30 mouse cellular contexts compared by ENCODE assay signal in genomic region chr14:45962474-45962873, GRCm38 (mm10).
DNase-seq lines count a peak whose midpoint lies in the region; ATAC-seq lines count a peak whose summit lies in the region.
"Had no signal": no experiment of that assay in that cellular context is flagged by ENCODE, and none has a peak within 500 bp of the region (broad histone marks: within the 10 kb centered on the region; RNA-seq: fewer than 3 reads in every experiment).

No protein-coding gene starts in this region.

- peak; percentile 91 for DNase-seq in heart, adult 11 months
- DNase-seq in heart, embryonic 10.5 days (ENCODE audit: low spot score), result no peak
- peak; percentile 24 for DNase-seq in heart, adult 8-10 months (ENCODE audit: low spot score)
- DNase-seq in adipocyte (ENCODE audit: low spot score), result peak; percentile 71
- DNase-seq in heart, postnatal 10 days, result peak; percentile 32
- no peak for DNase-seq in left cerebral cortex, postnatal 10 days (ENCODE audit: extremely low spot score in 1 of 2, low spot score in 2 of 2)
- DNase-seq: adrenal gland, adult 2 months; adrenal gland, postnatal 14 days; B cell, adult 2 months; cerebellum, adult 11-12 months; cerebellum, adult 8-10 months; cerebellum, postnatal 10 days; cerebellum, postnatal 36 days; embryo, embryonic 11 days; gastrocnemius, postnatal 10 days; kidney, adult 18-20 months had no signal

- no peak for ATAC-seq in heart, embryonic 12.5 days (ENCODE audit: insufficient number of reproducible peaks, low FRiP score)
- ATAC-seq: forebrain, embryonic 15.5 days; hindbrain, postnatal 0 days; inflammation-experienced regulatory T-cells, adult 6 months; intestine, embryonic 16.5 days; Patski had no signal

- no peak overlapping the region for H3K4me3 ChIP-seq in heart, embryonic 10.5 days
- no peak overlapping the region for H3K4me3 ChIP-seq in heart, embryonic 12.5 days
- H3K4me3 ChIP-seq: embryonic facial prominence, embryonic 10.5 days; embryonic facial prominence, embryonic 13.5 days; erythroblast, embryonic 14.5 days; forebrain, embryonic 12.5 days; forebrain, embryonic 15.5 days; heart, embryonic 15.5 days had no signal

- H3K27ac ChIP-seq in heart, embryonic 10.5 days, result no peak overlapping the region
- no peak overlapping the region for H3K27ac ChIP-seq in heart, embryonic 12.5 days (ENCODE audit: poor library complexity, severe bottlenecking)
- H3K27ac ChIP-seq: embryonic facial prominence, embryonic 10.5 days; forebrain, embryonic 12.5 days; forebrain, embryonic 15.5 days; heart, embryonic 15.5 days; hindbrain, embryonic 14.5 days; hindbrain, postnatal 0 days had no signal

- H3K9me3 ChIP-seq in heart, embryonic 10.5 days, result no peaks in the 10 kb centered on the region
- no peaks in the 10 kb centered on the region for H3K9me3 ChIP-seq in heart, embryonic 12.5 days (replicated peaks)
- H3K9me3 ChIP-seq: embryonic facial prominence, embryonic 10.5 days; embryonic facial prominence, embryonic 13.5 days; forebrain, embryonic 12.5 days; forebrain, embryonic 15.5 days; G1E; heart, embryonic 15.5 days had no signal

- intact Hi-C loops in heart, postnatal 10 days (cut with DNase I), result no loop called here
- intact Hi-C loops in left cerebral cortex, postnatal 10 days (cut with DNase I), result no loop called here

- 61% methylated on average over 4 of the region's 4 CpGs for WGBS in heart, embryonic 10.5 days
- WGBS in heart, embryonic 12.5 days, result 56% methylated on average over 4 of the region's 4 CpGs

- H3K4me1 ChIP-seq in heart, embryonic 10.5 days, result 0 out of 2 replicates have a peak, but pooled peaks cover 4% of the 10 kb centered on the region
- H3K4me1 ChIP-seq in heart, embryonic 12.5 days (replicated peaks), result no peaks in the 10 kb centered on the region
- H3K4me1 ChIP-seq: embryonic facial prominence, embryonic 10.5 days; forebrain, embryonic 12.5 days; forebrain, embryonic 15.5 days; heart, embryonic 15.5 days had no signal

- H3K27me3 ChIP-seq in heart, embryonic 10.5 days (ENCODE audit: insufficient read depth, poor library complexity, severe bottlenecking), result no peaks in the 10 kb centered on the region
- H3K27me3 ChIP-seq in heart, embryonic 12.5 days (replicated peaks), result no peaks in the 10 kb centered on the region
- H3K27me3 ChIP-seq: CH12.LX; embryonic facial prominence, embryonic 13.5 days; forebrain, embryonic 12.5 days; forebrain, embryonic 15.5 days; heart, embryonic 15.5 days; Patski had no signal

- H3K9ac ChIP-seq in heart, embryonic 12.5 days, result no peak overlapping the region
- H3K9ac ChIP-seq: embryonic facial prominence, embryonic 13.5 days; forebrain, embryonic 12.5 days; forebrain, embryonic 15.5 days; heart, embryonic 15.5 days; hindbrain, embryonic 14.5 days had no signal

- no peak overlapping the region for H3K4me2 ChIP-seq in heart, embryonic 12.5 days
- H3K4me2 ChIP-seq: embryonic facial prominence, embryonic 13.5 days; forebrain, embryonic 12.5 days; forebrain, embryonic 15.5 days; heart, embryonic 15.5 days; hindbrain, embryonic 14.5 days had no signal

- H3K36me3 ChIP-seq in heart, embryonic 10.5 days, result no peaks in the 10 kb centered on the region
- H3K36me3 ChIP-seq in heart, embryonic 12.5 days, result no peaks in the 10 kb centered on the region
- H3K36me3 ChIP-seq: embryonic facial prominence, embryonic 10.5 days; embryonic facial prominence, embryonic 13.5 days; forebrain, embryonic 12.5 days; forebrain, embryonic 15.5 days; G1E; heart, embryonic 15.5 days had no signal

Comparison
In these comparisons a context has a peak if more than half of its experiments do, and no peak if none do; other contexts are left out.
1. DNase-seq: peak in heart, adult 11 months (single experiment), heart, adult 8-10 months (single experiment), adipocyte (single experiment) and heart, postnatal 10 days (2 of 2); none in heart, embryonic 10.5 days (single experiment) and left cerebral cortex, postnatal 10 days (0 of 2).